Mouse (Mus musculus): ENCODE results near the gene Prox1. TPM values are rescaled to one million over a fixed set of nuclear protein-coding genes. Genes with fewer than 3 reads are reported as not detected.

Prox1 gene
- total RNA-seq, 2 experiments from 2014 or later = not detected

DNA sequence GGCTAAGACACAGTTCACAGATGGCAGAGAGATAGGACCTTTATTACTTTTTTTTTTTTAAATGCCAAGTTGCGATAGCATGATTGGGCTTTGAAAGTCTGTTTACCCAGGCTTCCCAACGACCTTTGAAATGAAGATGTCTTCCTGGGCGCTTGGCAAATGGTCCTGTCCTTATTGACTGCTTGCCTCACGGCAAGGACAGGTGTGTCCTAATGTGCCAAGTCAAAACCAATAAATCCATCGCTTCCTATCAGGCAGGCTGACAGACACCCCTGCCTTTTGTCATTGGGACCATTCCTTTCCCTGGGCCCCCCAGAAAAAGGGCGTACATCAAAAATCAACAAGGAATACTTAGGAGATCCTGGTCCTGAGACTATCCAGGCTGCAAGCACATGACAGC, 22.7 kb downstream of the Prox1 start:
- no peak for ATAC-seq (ENCODE audit: poor library complexity, severe bottlenecking)

DNA sequence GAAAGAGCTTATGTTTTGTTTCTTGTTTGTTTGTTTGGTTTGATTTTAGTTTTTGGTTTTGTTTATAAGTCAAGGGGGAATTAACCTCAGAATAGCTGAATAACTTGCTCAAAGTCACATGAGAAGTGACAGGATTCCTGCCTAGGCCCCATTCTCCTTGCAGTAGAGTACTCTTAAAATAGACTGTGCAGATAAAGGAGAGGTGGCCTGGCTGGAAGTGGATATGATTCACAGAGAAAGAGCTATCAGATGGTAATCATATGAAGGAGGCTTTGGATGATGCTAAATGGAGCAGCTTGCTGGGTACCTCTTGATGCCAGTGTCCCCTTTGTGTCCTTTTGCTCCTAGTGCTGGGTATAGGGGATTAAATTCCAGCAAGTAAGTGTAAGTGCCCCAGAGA, 26.1 kb downstream of the Prox1 start:
- ATAC-seq (ENCODE audit: poor library complexity, severe bottlenecking) = no peak

DNA sequence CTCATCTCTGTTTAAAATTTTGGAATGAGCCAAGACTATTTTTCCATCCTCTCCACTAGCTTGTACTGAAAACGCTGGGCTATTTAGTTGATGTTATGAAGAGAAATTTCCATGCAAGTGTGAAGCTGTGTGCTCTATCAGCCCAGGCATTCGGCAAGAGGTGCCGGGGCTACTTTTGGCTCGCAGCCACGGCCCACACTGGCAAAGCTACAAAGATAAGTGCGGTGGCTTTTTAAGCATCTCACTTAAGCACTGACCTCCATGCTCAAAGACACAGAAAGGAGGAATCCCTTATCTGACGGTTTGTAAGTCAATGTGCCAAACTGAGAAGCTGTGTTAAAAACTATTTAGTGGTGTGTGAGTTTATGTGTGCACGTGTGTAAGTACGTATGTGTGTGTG, 26.9 kb downstream of the Prox1 start:
- ATAC-seq (ENCODE audit: poor library complexity, severe bottlenecking) = no peak

DNA sequence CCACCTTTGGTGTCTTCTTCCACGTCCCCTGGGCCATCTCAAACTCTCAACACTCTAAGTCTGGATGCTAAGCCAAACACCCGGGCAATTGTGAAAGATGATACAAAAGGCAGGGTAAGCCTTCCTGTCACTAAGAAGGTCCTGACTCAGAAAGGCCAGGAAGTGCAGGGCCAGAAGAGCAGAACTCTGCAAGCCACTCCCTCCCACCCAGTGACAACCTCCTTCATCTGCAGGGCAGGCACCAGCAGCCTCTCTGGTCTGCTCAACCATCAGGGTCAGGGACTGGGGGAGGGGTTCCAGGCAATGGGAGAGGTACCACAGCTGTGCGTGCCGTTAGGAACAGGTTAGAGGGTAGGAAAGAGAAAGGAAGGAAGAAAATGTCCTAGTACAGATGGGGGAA, 27.9 kb downstream of the Prox1 start:
- ATAC-seq (ENCODE audit: poor library complexity, severe bottlenecking) = no peak

DNA sequence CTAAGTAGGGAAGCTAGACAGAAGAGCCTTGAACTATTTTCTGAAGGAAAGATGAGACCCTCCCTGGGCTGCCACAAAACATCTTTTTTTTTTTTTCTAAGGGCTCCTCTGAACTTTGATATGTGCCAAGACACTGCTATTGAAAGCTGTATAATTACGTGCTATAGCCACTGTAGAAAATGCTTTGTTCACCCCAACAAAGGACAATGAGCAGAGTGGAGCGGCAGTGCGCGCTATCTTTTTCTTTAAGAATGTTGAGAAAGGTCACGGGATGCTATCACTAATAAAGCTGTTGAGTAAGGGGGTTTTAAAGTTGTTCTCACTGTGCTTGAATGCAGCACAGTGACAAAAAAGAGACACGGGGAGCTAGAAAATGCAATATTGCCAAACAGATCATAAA, 30.0 kb downstream of the Prox1 start:
- ATAC-seq (ENCODE audit: poor library complexity, severe bottlenecking) = no peak

DNA sequence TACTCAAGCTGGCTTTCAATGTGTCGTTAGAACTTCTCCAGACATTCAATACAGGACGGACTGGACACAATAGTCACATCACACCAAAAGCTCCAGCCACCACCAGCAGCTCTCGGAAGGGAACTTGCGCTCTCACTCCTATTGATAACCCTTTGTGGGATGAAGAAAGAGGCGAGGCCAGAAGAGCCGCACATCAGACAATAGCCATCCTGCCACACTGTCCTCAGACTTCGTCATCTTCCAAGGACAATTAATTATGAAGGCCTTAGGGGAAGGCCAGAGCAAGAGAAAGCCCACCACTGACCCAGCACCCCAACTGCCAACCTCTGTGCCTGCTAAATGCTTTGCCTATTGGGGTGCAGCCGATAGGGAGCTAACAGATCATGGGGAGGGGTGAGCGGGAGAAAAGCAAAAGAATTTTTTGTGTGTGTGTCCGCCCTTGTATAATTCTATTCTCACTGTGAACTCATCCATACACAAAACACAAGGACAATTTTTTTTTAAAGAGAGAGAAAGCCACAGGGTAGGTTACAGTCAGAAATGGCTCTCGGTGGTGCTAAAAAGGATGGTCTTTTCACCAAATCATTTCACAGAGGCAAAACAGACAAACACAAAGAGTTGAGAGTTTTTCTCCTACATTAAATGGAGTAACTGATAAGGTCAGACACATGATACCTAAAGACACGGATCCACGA, 30.7 kb downstream of the Prox1 start:
- ATAC-seq (ENCODE audit: poor library complexity, severe bottlenecking) = no peak

DNA sequence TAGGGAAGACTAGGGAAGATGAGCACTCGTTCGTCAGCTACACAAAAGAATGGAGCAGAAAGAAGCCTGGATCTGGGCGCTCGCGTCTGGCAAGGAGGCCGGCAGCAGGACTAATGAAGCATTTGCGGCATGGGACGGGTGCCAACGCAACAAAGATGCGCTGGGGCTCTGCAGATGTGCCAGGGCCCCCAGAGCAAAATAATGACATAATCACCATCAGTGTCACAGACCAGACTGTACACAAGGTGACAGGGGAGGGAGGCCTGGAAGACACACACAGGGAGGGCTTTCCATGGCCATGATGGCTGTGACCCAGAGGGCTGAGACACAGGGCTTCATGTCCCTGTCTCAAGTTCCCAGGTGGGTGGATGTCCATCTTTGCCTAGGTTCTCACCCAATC, 32.6 kb downstream of the Prox1 start:
- no peak for ATAC-seq (ENCODE audit: poor library complexity, severe bottlenecking)

DNA sequence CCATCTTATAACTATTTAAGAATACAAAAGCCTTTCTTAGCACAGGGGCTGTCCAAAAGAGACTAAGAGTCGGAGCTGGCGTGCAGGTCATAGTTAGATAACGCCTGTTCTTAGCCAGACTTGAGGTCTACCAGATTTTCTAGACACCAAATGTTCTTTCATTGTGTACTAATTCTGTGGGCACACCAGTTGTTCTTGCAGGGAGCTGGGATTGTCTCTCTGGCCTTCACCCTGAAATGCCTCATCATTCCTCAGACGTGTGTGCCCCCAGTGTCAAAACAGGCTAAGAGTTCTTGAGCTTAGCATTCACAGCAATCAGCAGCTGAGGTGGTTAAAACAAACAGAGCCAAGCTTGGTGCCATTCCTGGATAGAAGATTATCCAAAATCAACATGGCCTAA, 37.6 kb downstream of the Prox1 start:
- no peak for ATAC-seq (ENCODE audit: poor library complexity, severe bottlenecking)

DNA sequence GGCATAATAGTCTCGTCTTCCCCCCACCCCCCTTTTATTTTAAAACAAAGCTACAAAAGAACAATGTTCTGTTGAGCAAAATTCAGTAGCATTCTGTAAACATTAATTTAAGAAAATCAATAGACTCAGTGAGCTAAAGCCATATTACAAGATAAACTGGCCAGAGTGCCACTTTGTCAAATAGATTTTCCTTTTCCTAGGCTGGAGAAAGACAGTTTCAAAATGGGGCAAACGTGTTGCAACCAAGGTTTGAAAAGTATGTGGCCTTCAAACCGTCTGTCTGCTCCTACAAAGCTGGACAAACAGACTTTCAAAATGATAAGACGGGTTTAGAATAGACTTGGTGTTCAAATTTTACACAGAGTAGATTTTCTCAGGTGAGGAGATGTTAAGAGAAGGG, 39.6 kb downstream of the Prox1 start:
- ATAC-seq (ENCODE audit: poor library complexity, severe bottlenecking) = no peak

DNA sequence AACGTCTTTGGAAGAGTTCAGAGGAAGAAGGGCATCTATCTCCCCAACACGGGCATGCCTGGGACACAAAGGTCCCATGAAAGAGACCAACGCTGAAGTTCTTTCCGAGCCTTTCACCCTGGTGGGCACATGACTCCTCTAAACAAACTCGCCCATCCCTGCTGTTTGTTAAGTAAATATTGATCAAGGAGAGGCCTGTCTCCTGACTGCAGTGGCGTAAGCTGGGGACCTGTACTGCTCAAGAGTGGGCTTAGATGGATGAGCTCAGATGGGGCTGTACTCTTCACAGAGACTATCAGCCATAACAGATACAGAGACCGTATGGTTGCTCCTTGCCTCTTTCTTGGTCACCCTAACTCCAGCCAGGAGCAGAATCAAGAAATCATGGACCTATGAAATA, 41.0 kb downstream of the Prox1 start:
- ATAC-seq (ENCODE audit: poor library complexity, severe bottlenecking) = no peak

DNA sequence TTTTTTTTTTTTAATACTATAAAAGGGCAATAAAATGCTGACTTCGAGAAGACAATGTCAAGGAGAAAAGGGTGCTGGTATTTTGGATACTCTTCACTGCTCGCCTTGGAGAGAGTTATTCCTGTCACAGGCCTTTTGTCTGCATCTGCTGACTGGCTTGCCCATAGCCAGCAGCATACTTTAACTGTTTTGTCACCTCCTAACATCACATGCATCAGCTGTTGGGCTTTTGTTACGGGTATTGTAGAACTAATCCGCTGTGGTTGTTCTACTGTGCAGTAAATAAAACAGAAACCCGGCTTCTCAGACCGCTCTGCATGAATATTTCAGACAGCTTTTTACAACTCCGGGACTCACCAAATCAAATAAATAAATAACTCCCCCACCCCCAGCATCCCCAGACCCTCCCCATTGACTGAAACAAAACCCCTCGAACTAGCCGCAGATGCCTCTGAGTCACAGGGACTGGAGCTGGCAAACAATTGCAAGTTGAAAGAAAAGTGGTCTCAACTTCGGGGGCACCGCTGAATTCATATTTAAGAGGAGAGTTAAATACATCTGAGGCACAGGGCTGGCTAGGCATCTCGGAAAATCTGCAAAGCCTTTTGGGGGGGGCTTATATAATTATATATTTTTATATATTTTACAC, 41.7 kb downstream of the Prox1 start:
- no peak for ATAC-seq (ENCODE audit: poor library complexity, severe bottlenecking)

DNA sequence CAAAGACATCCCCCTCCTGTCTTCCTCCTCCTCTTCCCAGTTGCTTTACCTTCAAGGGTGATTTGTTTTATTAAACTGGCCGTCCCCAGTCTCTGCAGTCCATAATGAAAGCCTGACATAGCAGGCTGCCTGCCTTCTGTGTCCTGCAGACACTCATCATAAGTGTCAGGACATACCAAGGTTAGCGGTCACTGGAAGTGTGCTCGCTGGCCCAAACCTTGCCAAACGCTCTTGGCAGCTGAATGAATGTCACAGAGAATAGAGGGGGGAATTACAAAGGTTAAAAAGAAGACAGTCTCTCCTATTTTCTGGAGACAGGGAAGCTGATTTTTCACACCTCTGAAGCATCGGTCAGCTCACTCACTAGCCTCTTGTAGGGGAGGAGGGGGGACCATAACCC, 42.6 kb downstream of the Prox1 start:
- ATAC-seq (ENCODE audit: poor library complexity, severe bottlenecking) = no peak

DNA sequence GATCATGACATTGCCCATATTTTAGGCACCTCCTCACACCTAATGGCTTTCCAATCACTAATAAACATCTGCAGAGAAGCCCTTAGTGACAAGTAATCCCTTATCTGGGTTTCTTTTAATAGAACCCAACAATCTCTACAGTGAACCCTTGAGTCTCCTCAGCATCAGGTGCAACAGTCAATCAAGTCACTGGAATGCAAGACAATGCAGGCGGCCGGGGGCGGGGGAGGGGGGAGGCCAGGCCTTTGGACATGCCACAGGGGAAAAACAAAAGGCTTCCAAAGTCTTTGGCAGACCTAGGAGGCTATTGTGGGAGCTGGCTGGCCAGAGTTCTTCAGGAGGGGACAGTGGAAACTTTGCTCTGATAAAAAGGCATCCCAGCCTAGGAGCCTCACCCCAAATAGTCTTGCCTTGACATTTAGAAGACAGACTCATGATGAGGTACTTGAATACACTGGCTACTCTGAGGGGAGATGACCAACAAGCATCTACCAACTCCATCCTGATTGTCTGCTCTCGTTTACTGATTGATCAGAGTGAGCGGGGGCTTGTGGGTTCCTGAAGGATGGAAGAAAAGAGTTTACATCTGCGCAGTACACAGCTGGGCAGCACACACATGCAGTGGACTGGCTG, 43.2 kb downstream of the Prox1 start:
- no peak for ATAC-seq (ENCODE audit: poor library complexity, severe bottlenecking)

DNA sequence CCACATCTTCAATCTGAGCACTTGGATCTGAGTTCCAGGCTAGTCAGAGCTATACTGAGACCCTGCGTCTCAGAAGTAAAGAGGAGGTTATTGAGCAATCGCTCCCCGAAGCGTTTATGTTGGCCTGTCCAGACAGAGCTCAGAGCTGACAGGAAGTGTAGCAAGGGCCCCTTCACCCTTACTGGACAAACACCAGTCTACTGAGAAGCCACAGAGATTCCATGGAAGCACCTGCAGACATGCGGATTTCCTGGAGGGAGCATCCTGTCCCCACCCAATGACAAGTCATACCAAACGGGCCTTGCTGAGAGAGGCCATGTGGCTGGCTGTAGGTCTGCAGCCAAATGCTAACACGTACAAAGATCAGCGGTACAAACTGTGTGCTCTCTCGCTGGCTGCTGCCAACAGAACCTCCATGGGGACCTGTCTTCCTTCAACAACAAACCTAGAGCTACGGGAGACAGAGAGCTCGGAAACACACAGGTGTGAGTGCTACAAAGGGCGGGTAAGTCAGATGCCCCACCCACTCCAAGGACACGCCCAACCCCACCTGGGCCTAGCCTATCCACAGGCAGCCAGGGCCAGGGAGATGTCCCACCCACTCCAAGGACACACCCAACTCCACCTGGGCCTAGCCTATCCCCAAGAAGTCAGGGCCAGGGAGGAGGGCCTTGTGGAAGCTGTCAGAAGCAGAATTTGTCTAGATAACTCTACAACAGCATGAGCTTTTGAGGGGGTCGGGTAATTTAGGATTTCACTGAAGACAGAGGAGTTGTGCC, 45.4 kb downstream of the Prox1 start:
- no peak for ATAC-seq (ENCODE audit: poor library complexity, severe bottlenecking)

DNA sequence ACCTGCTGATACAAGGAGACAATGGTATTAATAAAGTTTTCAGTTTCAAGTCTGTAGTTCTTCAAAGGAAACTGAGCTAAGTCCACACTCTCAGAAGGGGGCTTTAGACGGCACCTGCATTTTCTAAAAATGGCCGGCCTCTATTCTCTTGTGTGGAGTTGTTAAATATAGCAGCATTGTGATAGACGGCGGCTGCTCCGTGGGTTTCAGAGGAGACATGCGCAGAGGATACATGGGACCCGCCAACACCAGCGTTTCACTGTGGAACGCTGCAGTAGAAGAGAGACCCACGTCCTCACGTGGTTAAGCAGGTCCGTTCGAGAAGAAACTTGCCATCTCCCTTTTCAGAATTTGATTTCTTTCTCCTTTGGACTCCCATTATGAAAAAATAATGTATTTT, 47.1 kb downstream of the Prox1 start:
- no peak for ATAC-seq (ENCODE audit: poor library complexity, severe bottlenecking)

DNA sequence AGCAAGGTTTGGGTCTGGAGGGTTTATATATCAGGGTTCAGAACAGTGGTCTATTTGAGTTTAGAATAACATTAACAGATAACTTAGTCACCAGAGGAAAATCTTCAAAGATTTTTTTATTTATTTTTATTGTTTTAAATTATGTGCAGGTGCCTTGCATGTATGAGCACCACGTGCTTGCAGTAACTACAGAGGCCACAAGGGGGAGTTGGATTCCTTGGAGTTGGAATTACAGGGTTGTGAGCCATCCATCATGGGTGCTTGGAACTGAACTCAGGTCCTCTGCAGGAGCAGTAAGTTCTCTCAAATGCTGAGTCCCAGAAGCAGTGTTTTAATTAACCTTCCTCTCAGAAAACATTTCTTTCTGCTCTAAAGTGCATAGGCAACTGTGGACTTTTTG, 54.5 kb downstream of the Prox1 start:
- no peak for ATAC-seq (ENCODE audit: poor library complexity, severe bottlenecking)

DNA sequence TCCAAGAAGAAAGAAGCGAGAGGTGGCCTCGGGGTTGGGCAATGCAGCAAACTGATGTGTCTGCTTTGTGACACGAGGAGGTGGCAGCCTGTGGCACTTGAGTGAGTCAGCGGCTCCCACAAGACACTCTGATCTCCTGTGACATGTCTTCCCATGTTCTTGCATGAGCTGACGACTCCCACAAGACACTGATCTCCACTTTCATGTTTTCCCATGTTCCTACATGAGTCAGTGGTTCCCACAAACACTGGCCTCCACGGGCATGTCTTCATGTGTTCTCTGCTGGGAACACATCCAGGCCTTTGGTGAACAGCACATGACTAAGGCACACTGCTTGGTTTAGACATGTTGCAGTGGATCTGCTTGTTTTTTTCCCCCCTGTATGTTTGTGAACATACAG, 58.8 kb downstream of the Prox1 start:
- ATAC-seq (ENCODE audit: poor library complexity, severe bottlenecking) = no peak

DNA sequence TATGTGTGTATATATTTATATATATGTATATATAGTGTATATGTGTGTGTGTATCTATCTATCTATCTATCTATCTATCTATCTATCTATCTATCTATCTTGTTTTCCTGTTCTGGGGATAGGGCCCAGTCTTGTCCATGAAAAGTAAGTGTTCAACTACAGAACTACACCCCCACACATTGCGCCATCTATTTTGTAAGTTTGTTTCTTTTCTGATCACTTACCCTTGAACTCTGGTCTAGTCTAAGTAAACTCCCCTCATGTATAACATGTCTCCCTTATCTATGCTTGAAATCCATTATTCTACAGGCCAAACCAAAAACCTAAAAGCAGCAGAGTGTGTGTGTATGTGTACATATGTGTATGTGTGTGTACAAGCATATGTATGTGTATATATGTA, 62.9 kb downstream of the Prox1 start:
- ATAC-seq (ENCODE audit: poor library complexity, severe bottlenecking) = no peak

DNA sequence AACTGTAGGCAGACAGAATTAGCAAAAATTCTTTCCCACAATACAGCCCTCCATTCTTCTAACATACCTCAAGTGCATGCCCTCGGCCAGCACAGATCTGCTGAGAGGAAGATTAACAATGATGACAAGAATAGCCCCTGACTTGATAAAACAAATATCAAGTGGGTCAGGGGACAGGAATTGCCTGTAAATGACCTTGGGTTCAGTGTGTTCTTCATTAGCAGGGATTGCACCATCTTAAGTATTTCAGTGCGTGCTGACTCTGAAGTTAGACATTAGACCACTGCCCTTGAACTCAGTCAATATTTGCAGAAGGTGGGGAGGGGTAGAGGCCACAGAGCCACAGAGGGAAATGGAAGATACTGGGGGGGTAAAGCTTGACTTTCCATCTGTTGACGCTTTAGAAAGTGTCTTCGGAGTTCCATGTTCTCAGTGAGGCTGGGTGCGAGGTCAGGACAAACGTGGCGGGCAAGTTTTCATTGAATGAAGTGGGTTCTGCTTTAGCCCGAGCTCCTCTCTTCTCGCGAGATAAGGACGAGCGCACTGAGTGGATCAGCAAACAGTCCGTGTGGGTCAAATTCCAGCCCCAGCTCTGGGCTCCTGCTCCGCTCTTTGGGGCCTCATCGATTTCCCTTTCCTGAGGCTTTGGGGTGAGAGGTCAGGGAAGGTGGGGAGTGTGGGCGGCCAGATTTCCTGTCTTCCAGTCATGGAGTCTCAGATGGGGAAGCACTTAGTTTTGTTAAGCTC, 63.7 kb downstream of the Prox1 start:
- ATAC-seq (ENCODE audit: poor library complexity, severe bottlenecking) = no peak

DNA sequence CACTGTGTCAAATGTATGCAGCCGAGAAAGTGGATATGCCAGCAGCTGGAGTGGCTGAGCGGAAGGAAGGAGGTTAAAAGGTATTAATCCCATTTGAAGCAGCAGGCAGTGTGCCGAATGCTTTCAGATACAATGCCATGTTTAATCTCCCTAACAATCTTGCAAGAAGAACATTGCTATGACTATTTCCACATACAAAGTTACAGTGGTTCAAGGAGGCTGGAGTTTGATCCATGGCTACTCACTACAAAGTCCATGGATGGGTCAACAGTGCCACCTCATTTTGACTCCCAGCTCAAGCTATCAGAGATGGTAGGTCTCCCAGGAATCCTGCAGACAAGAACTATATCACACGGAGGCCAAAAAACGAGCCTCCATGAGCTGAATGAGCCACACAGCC, 64.5 kb downstream of the Prox1 start:
- ATAC-seq (ENCODE audit: poor library complexity, severe bottlenecking) = no peak

DNA sequence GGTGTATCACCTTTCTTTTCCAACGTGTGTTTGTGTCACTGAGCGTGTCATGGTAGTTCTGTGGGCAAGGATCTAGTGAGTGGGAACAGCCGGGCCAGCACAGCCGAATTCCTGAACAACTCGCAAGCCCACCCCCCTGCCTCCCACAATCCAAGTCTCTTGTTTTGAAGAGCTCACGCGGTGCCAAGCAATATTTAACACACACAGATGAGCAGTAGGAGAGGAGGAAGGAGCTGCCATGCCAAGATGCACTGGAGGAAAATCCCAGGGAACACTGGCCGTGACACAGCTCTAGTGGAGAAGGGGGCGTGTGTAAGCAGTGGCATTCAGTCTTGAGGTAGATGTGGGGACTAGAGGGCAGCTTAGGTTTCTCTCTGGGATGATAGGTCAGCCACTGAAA, 77.2 kb downstream of the Prox1 start:
- ATAC-seq (ENCODE audit: poor library complexity, severe bottlenecking) = no peak
